Mouse (Mus musculus) gastrocnemius, postnatal 14 days (tissue): ENCODE measurements at regions not wholly inside any gene's neighbourhood (a gene's known extent, or its start where the extent isn't known, plus 50 kb on each side); places are given as distances from the start of the nearest gene placed in this dataset.

Experiments
- DNase-seq: peaks from one replicate; pipeline ENCODE4 v3.0.0; 2021; ENCODE audit warnings: mixed read lengths
- intact Hi-C: fragments of 180-260 bp; cut with DNase I; formaldehyde crosslinking; loops from one replicate; pipeline ENCODE4 v1.15.1; 2025; ENCODE audit warnings: low total_unique reads

DNA sequence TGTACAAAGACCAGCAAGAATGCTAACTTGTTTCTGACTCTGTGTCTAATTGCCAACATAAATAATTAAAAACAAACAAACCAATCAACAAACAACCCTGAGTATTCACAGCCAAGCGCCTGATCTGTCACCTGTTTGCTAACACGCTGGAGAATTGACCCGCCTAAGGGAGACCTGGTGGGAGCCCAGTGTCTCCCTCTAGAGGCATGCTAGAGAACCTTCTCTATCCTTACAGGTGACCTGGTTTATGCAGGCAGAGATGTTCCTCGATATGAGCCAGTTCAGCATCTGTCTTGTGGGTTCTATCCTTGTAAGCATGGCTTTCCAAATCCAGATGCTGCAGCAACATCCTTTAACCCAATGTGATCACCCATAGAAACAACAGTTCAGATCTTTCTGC is 143.1 kb upstream of the Smarca2 start:
- intact Hi-C loops = no loop called here
- DNase-seq = no peak

DNA sequence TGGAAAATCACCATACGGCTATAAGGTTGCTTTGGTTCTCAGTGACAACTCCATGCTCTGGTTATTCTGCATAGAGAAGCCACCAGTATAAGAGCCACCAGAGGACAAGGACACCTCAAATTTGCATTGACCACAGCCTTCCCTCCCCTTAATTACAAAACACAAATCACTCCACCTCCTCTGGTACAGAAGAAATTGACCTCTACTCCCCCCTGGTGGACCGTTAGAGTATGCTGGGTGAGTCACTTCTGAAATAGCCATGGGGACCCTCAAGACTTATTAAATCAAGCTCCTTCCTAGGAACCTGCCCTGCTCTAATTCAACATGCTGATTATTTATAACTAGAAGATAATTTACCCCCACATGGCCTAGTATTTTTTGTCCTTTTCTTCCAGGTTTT is 139.6 kb upstream of the Smarca2 start:
- DNase-seq = no peak
- intact Hi-C loops = no loop called here

DNA sequence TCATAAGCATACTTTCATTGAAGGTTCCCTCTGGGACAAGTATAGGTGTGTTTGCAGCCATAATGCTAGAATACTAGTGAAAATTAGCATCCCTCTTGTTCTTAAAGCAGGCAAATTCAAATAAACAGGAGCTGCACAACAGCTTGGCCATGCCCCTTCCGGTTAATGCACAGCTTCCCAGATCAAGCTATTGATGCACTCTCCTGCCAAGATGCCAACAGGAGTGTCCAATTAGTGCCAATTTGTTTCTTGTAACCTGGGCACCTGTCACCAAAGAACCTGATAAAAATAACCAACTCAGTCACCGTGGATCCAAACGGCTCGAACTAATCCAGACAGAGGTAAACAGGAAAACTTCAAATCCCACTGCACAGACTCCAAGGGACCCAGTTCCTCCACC is 138.6 kb upstream of the Smarca2 start:
- intact Hi-C loops = no loop called here

DNA sequence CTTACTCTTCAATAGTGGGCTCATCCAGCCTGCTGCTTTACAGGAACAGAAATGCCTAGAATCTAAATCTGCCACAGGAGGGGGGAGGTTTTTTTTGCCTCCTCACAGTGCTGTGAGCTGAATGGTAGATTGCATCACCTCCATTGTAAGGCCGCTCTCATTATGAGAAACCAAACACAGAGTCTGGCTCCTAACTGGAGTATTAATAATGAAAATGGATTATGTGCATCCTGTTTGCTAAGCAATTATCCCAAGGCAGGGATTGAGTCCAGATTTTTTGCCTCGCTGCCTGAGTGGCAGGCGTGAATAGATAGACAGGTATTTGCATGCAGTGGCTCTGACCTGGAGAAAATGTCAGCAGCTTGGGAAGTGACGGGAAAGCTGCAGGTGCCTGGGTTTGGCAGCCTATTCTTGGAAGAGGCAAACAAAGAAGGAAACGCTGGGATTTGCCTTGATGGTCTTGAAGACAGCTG is 137.6 kb upstream of the Smarca2 start:
- DNase-seq = no peak
- intact Hi-C loops = no loop called here

More for the DNA sequence above, 138.6 kb upstream of the Smarca2 start:
- no peak for DNase-seq

DNA sequence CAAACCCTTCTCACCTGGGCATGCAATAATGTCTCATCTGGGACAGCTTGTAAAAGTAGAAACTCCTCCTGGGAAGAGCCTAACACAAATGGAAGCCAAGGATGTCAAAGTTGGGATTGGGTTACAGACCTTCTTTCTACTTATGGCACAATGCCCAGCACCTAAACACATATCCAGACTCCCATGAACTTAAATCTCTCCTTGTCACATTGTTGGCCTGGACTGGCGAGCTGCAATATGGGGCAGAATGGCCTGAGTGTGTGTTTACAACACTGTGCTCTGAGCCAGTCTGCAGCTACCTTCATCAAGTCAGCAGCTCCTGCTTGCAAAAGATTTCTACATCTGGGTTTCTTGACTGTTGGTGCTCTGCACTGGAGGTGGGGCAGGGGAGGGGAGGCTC is 132.2 kb upstream of the Smarca2 start:
- intact Hi-C loops = no loop called here
- DNase-seq = no peak

DNA sequence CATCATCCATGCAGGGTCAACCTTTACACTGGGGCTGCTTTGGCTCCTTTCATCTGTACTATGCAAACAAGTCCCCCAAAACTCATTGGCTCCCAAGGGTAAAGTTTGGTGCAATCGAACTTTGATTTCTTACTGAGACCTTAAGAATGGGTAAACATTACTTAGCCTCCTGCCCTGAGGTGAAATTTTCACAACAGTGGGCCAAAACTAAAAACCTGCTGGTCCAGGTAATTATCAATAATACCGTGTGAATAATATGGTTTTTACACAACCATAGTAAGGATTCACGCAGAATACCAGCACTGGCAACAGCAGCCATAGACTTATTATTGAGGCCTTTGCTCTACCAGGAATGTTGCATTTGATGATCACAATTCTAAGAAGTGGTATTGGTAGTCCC is 131.6 kb upstream of the Smarca2 start:
- no peak for DNase-seq
- intact Hi-C loops = no loop called here

DNA sequence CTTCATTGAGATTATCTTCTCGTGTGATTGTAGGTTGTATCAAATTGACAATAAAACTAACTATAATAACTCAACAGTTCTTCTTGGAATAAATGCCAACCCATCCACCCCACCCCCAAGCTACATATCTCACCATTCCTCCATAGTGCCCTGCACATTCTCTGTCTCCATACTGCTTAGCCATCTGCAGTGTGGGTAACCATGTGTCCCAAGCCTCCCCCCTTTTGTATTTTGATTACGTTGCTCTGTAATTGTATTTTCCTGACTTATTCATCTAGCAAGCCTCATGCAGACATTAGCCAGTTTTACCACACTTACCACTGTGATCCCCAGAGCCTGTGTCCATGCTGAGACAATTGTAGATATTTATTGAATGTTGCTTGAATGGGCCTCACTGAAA is 129.7 kb upstream of the Smarca2 start:
- intact Hi-C loops = no loop called here
- no peak for DNase-seq

DNA sequence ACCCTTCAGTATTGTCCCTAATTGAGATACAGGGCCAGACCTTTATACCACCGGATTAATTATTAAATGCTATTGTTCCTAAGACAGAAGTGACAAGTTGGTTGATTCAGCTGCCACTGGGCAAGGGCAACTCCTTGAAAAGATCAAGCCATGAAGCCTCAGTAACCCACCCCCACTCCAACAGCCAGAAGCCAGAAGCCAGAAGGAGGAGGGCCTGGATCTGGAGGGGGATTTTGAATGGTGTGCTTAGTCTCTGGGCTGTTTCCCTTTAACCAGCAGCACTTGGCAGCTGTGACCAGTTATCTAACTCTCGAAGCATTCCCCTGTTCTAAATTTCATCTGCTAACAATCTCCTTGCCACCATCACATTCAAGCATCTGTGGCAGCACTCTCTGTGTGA is 129.1 kb upstream of the Smarca2 start:
- no peak for DNase-seq
- intact Hi-C loops = no loop called here

DNA sequence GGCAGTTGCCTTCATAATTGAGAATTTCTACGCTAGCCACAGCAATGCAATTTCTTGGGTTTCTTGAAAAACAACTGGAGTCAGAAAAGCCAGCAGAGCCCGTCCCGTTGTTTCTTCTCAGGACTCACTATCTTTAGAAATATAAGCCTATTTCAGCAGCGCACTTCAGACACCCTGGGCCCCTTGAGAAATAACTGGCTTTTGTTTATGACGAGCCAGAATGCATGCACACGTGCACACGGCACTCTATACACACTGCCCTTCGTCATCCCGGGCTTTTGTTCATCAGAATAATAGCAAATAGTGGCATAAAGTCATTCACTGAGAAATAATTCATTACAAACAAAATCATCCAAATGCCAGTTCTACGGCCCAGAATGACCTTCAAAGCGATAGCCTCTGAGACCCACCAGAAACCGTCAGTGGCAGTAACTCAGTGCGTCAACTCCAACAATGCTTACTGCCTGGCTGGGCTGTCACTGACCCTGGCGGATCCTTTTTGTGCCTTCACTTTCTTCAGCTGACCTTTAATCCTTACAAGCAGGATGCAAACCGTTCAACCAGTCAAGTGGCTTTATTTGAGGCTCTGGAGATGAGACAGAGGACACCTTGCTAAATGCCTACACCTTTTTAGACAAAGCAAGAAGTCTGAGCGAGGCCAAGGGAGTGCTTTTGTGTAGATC is 126.7 kb upstream of the Smarca2 start:
- no peak for DNase-seq
- intact Hi-C loops = no loop called here

DNA sequence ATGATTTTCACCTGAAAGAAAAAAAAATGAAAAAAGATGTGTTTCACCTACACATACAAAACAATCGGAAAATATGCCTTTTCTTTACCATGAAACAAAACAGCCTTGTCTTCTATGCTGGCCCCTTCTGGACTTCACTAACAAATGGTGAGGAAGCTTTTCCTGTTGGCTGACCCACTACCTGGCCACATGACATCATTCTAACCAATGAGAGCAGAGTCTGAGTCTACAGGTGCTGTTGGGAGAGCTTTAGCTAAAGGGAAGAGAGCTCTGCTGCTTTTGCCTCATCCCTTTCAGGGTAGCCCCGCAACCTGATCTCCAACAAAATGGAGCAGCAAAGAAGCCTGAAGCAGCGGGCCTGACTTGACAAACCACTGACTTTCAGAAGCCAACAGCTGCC is 120.5 kb upstream of the Smarca2 start:
- intact Hi-C loops = no loop called here
- DNase-seq = no peak

DNA sequence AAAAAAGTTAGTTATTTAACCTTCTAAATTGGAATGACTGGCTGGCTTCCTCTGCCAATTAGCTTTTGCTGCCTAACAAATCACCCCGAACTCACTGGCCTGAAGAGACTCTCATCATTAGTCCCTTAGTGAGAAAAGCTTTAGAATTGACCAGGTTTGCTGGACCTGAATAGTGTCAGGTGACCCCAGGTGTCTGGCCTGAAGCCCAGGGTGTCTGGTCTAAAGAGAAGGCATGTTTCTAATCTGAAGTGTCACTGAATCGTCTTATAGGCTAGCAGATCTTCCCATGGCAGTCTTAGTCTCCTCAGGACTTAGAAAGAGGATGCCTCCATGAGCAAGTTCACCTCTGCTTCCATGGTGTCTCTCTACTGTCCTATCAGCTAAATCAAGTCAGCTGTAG is 112.0 kb upstream of the Smarca2 start:
- intact Hi-C loops = no loop called here
- DNase-seq = no peak

DNA sequence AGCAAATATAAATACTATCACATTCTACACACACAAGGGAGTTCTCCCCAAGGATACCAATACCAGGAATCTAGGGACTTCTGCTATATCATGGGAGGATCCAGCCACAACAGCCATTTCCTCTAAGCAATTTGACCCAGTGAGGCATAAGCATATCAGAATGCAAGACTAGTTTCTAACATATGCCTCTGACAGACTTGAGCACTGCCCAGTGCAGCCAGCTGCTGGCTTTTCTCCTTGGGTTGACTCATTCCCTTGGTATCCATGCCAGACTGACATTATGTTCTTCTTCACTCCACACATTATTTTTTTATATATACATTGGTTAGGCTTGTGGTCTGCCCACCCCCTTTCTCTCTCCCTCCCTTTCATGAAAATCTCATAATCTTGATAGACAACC is 103.8 kb upstream of the Smarca2 start:
- intact Hi-C loops = no loop called here

DNA sequence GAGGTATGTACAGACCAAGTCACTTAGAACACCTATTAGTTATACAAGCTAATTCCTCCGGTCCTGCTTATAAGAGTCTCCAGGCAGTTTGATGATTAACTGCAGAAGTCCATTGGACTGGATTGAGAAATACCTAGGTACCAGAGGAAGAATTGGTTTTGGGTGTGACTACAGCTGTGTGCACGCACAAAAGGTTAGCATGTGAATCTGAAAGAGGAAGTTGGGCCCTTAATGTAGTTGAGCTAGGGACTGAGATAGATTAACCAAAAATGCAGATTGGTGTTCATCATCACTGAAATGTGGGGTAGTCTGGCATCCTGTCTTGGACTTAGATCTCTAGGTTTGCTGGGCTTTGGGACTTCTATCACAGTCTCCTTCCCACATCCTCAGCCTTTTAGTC is 100.8 kb upstream of the Smarca2 start:
- no peak for DNase-seq
- intact Hi-C loops = no loop called here

More for the DNA sequence above, 103.8 kb upstream of the Smarca2 start:
- DNase-seq = no peak

DNA sequence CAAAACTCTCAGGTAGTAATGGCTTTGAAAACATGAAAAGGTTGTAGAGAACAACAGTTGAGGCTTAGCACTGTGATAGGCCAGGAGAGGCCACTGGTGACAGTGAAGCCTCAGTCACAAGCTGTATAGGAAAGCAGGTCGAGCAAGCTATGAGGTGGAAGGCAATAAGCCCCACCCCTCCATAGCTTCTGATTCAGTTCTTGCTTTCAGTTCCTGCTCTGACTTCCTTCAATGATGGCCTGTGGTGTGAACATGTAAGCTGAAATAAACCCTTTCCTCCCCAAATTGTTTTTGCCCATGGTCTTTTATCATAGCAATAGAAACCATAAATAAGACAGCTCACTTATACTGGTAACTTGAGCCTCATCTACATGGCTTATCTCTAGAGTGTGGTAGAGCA is 98.0 kb upstream of the Smarca2 start:
- DNase-seq = no peak
- intact Hi-C loops = no loop called here

DNA sequence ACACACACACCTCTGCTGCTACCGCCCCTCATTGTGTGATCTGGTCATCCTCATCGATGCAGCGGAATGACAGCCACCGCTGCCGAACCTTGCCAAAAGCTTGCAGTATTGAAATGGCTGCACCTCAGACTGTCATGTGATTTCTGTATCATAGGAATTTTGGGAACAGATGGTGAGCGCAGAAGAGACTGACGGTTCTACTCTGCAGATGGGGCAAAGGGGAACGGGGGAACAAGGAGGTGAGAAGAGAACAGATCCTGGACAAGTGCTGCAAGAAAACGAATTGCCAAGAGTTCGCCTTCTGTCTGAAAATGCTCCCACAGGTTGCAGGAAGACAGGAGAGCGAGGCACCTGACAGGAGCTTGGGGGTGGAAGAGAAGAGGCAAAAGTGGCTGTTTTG is 96.9 kb upstream of the Smarca2 start:
- intact Hi-C loops = no loop called here
- no peak for DNase-seq

DNA sequence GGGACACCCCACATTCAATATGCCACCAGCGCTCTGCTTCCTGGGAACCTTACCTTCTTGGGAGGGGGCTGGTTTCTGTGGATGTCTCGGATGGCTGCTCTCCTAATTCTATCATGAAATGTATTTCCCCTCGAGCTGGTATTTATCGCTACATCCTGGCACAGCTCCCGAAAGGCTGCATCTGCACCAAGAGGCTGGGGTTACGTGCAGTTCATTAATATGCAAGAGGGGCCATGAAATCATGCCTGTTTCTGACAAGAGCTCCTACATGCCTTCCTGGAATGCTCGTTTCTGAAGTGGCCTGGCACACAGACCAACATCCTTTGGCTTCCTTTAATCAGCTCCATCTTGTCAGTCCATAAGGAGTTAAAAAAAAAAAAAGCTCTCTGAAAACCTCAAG is 96.2 kb upstream of the Smarca2 start:
- DNase-seq = no peak
- intact Hi-C loops = no loop called here

DNA sequence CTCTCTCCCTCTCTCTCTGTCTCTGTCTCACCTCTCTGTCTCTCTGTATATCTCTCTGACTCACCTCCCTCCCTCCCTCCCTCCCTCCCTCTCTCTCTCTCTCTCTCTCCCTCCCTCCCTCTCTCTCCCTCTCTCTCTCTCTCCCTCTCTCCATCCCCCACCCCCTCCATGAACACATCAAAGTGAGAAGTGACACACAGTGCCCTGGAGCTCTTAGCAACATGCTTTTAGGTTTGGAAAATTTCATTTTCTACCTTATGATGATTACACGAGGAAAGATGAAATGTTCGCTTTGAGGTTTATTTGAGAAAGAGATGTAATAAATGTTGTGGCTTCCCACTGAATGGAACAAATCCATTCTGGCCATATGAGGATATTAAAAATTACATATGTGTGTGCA is 95.6 kb upstream of the Smarca2 start:
- no peak for DNase-seq
- intact Hi-C loops = no loop called here

DNA sequence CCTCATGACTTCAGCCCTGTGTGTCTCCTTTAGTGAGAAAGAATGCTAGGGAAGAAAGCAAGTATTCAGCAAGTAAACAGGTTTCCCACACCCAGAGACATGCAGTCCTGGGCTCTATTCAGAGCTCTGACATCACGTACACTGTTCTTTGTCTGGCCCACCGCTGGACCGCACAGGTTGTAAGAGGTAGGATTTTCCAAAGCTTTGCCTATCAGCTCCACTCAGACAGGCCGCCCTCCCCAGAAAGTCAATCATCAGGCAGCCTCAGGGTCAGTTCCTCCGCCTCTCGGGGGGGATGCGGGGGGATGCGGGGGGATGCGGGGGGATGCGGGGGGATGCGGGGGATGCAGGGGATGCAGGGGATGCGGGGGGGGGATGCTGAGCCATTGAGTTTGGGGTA is 94.7 kb upstream of the Smarca2 start:
- intact Hi-C loops = no loop called here
- DNase-seq = no peak

DNA sequence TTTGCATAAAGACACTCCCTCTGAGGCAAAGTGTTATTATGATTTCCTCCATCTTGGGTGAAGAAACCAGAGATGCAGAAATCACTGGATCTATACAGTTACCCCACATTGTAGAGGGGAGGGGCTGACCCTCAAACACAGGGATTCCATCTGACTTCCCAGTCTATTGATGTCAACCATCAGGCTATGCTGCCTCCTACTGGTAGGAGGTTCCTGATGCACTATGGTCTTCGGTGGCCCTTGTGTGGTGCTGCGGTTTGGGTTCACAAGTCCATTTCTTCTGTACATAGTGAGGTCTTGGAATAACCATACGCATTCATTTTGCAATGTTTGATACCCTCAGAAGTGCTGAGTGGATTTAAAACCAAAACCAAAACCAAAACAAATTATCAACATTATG is 94.0 kb upstream of the Smarca2 start:
- intact Hi-C loops = no loop called here
- DNase-seq = no peak

DNA sequence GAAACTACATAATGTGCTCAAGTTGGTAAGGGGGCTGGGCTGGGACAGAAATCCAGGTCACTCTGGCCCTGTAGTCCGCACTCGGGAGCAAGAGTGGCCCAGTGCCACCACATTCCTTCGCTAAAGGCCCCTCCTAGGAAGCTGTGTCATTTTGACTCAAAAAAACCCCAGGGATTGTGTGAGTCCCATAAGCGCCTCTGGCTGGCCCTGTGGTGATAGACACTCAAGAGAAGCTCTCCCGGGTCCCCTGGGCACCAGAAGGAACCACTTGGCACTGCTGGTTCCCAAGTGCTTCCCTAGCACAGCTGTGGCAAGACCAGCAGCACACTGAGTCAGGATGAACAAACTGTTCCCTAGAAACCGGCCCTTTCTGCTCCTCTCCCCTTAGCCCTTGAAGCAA is 93.1 kb upstream of the Smarca2 start:
- intact Hi-C loops = no loop called here
- DNase-seq = no peak

DNA sequence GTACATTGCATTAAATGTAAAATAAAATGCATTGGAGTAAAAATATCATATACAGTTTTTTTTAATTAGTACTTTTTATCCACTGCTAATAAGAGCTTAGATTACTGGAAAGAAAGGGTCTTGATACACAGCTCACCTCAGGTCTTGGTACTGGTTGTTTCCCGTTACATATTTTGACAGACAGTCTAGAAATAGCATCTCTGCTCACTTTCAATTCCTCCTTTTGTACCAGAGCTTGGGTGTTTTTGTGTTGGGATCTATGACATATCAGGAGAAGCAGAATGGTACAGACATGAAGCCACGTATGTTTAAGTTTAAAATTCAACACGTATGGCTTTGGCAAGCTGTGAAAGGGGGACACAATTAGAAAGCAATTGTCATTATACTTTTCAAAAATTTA is 80.3 kb upstream of the Smarca2 start:
- intact Hi-C loops = no loop called here
- no peak for DNase-seq

DNA sequence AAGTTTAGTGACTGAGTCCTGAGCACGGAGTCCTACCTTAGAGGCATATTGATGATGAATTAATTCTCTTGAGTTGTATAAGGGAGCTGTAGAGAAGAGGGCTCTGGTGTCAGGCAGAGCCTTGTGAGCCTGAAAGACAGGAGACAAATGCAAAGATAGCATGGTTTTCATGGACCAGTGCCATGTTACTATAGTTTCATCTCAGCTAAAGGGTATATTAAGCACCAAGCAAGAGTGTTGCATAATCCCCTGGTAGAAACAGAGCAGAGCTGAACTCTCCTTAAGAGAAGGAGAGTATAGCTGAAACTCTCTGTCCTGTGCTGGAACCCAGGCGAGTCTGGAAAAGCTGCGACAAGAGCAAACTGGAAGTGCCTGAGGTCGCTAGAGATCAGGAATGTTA is 73.5 kb upstream of the Smarca2 start:
- no peak for DNase-seq
- intact Hi-C loops = no loop called here
